Mouse (Mus musculus) central nervous system, embryonic 18 days (tissue): ENCODE results near the gene Ubr1. TPM values are rescaled to one million over a fixed set of nuclear protein-coding genes. Genes with fewer than 3 reads are reported as not detected.

ENCODE experiments used
- polyA plus RNA-seq: library from polyadenylated mRNA; depleted of rRNA; stranded (reverse); fragments of >200 nt; gene quantifications from 2 replicates; pipeline ENCODE4 v1.2.3, GENCODE M21; 2012; rRNA removed

Gene Ubr1
- polyA plus RNA-seq, result 22.1 and 23.6 TPM in 2 replicates

GRCm38 (mm10) chr2:120970559-120971080 lies at the start of gene Ubr1:
Gene Ubr1, minus strand, starts transcription at chr2:120970715.

GRCm38 (mm10) chr2:121007925-121008663 lies 37.6 kb upstream of the Ubr1 start, which contains the start of gene Ccndbp1:
Gene Ccndbp1, plus strand, starts transcription at chr2:121008403.

GRCm38 (mm10) chr2:120976990-120977925 lies 6.7 kb upstream of the Ubr1 start, which contains the start of gene Tmem62:
Gene Tmem62, plus strand, starts transcription at chr2:120977017.

DNA sequence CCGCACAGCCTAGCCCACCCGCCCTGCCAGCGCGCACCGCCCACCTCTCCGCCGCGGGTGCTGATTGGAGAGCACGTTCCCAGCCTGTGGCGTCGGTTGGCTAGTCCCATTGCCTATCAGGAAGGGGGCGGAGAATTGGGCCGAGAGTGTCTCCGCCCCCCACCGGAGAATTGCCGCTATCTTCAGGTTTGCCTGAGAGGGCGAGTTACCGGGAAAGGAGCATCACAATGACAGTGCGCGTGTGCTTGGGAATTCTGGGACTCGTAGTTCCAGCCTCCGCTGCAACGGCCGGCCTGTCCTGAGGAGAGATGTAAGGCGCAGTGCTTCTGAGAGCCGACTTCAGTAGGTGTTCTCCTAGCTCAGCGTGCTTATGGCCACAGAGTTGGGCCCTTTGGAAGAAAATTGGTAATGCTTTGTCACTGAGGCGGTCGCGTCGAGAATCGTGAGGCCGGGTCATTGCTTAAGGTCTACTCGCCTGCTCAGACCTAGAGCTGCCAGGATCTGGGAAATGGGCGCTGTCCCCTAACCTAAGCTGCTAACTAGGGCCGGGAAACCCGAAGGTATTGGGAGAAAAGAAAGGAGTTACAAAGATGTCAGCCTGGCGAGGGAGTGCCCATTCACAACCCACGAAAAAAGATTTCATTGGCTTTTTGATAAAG lies 120.0 kb downstream of the Ubr1 start, which contains the start of gene Ttbk2:
Gene Ttbk2 (minus strand): TSS at position 181 of the 659 bp plus-strand sequence.

DNA sequence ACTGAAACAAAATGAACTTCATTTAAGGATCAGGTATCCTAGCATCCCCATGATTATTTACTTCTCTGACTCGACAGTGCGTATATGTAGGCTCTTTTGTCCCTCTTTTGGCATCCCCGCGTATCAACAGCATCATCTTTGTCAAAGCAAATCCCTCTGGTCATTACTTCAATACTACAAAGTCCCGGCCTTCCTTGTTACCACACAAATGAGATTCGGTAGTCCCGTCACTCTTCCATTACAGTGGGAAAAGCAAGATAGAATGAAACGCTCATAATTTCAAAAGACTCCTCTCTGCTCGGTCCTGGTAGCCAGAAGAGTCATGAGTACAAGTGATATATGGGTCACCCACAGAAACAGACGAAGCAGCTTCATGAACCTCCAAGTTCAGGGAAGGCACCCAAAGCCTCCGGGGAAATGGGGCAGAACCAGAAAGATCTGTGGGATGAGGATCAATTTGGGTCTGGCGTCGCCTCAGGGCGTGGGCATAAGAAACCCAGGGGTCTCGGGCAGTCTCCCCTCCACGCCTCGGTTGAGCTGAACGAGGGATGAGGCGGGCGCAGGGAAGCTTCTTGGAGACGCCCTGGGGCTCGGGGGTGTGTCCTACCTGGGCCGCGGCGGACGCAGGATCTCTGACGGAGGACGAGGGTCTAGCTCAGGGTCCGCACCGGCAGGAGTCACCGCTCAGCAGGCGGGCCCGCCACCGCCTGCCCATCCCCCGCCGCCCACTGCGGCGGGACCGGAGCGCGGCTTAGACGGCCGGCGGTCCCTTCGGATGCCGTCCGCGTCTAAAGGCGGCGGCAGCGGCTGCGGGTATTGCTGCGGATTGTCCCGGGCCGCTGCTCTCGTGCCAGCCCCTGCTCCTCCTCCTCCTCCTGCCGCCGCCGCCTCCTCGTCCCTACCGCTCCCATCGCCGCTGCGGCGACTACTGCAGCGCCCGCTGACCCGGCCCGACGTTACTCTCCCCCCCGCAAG lies 120.8 kb downstream of the Ubr1 start, which contains the start of gene Cdan1:
Gene Cdan1 (minus strand): TSS at position 680 of the 975 bp plus-strand sequence.

Other genes with a start within 250 kb of the Ubr1 start
- gene Cdan1, start 120.6 kb downstream of the Ubr1 start, polyA plus RNA-seq, result 32.6 and 35.4 TPM in 2 replicates
- gene Ttbk2, start 120.1 kb downstream of the Ubr1 start, polyA plus RNA-seq, result 21.0 and 22.6 TPM in 2 replicates
- gene Tmem62, start 6.3 kb upstream of the Ubr1 start, polyA plus RNA-seq, result 20.5 and 21.8 TPM in 2 replicates
- gene Ccndbp1, start 37.7 kb upstream of the Ubr1 start, polyA plus RNA-seq, result 74.7 and 75.5 TPM in 2 replicates
- gene Epb42, start 66.4 kb upstream of the Ubr1 start, polyA plus RNA-seq, result 0.05 and 0.06 TPM in 2 replicates
- gene Tgm5, start 115.1 kb upstream of the Ubr1 start, polyA plus RNA-seq, result 0.04 and 0.11 TPM in 2 replicates
- 0.08 and 0.10 TPM in 2 replicates for gene Tgm7, start 139.1 kb upstream of the Ubr1 start, polyA plus RNA-seq
- 24.2 and 26.3 TPM in 2 replicates for gene Adal, start 169.7 kb upstream of the Ubr1 start, polyA plus RNA-seq
- 8.4 and 9.6 TPM in 2 replicates for gene Lcmt2, start 169.9 kb upstream of the Ubr1 start, polyA plus RNA-seq
- gene Tubgcp4, start 199.9 kb upstream of the Ubr1 start, polyA plus RNA-seq, result 45.6 and 47.1 TPM in 2 replicates
- 3.9 and 4.2 TPM in 2 replicates for gene Zscan29, start 200.4 kb upstream of the Ubr1 start, polyA plus RNA-seq